Mouse (Mus musculus): Measurements from ENCODE around the gene Trim16.

- TF ChIP-seq POLR2A (IDR thresholded peaks at IDR 0.05; ENCODE audit: borderline replicate concordance, extremely low read depth, insufficient read depth, insufficient read length, poor library complexity, severe bottlenecking), result no peak
- TF ChIP-seq CTCF (IDR thresholded peaks at IDR 0.05; ENCODE audit: borderline replicate concordance, extremely low read depth, insufficient read depth, insufficient read length), result no peak
Measured at GRCm38 (mm10) chr11:62804119-62804518, 15.9 kb upstream of the Trim16 start.

Measured in brain, embryonic 14.5 days (tissue).